Mouse (Mus musculus): ENCODE data around the gene Znhit2. TPM values are rescaled to one million over a fixed set of nuclear protein-coding genes. Genes with fewer than 3 reads are reported as not detected.
"Not testable (repeated sequence)": the region's sequence is repeated elsewhere in the genome, so short reads cannot be mapped to it uniquely, and the experiment has no call there.

Gene Znhit2
- total and polyA plus RNA-seq, 2 experiments from 2014 or later = 43.2 to 76.0 TPM

DNA sequence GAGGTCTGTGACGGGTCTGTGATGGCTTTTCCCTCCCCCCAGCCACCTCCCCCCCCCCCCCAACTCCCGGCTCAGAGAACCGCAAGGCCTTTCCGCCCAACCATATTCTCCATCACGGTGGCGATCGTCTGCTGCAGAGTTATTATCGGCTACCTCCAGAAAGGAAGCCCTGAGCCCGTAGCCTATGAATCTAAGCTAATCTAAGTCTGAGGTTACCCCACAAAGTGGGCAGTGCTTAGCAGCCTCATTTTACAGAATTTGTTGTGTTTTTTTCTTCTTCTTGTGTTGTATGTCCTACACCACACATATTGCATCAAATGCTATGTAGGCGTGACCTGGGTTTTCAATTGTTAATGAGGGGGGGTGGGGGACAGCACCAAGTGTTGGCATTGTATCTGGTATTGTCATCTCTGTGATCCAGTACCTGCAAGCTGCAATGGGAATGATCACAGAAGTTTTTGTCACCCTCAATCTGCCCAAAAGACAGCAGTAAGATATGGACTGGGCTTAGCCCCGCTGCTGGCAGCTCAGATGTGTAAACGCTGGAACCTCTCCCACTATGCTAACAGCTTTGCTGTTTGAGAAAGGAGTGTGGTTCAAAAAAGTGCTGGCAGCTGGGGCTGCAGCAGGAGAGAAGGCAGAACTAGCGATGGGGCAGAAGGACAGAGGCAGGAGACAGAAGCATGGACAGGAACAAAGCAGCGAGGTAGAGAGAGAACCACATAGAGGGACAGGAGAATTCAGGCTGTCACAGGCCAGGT is 30.3 kb upstream of the Znhit2 start:
- H3K27me3 ChIP-seq (ENCODE audit: insufficient read depth, low read length) = no peaks in the 10 kb centered on the region
- H3K9ac ChIP-seq (replicated peaks; ENCODE audit: low read length) = no peak overlapping the region
- WGBS = 66% methylated on average over 12 of the region's 14 CpGs
- DNase-seq (ENCODE audit: low spot score) (no peak), ATAC-seq (no peak)
- H3K27ac ChIP-seq = no peak overlapping the region
- no peak overlapping the region for H3K4me3 ChIP-seq (ENCODE audit: low read length)
- no peaks in the 10 kb centered on the region for H3K9me3 ChIP-seq (ENCODE audit: low read length)
- H3K36me3 ChIP-seq (ENCODE audit: insufficient read depth, low read length) = no peaks in the 10 kb centered on the region
- H3K4me1 ChIP-seq (ENCODE audit: insufficient read depth, low read length) = no peaks in the 10 kb centered on the region
- no peak for TF ChIP-seq CTCF (IDR thresholded peaks at IDR 0.05; ENCODE audit: low read depth)
- H3K4me2 ChIP-seq (ENCODE audit: low read depth, low read length) = no peak overlapping the region

- DNase-seq (ENCODE audit: low spot score) (no peak), ATAC-seq (no peak)
- H3K4me3 ChIP-seq (ENCODE audit: low read length) = no peak overlapping the region
- no peaks in the 10 kb centered on the region for H3K27me3 ChIP-seq (ENCODE audit: insufficient read depth, low read length)
- H3K27ac ChIP-seq = no peak overlapping the region
- no peaks in the 10 kb centered on the region for H3K36me3 ChIP-seq (ENCODE audit: insufficient read depth, low read length)
- no peak overlapping the region for H3K4me2 ChIP-seq (ENCODE audit: low read depth, low read length)
- no peak for TF ChIP-seq CTCF (IDR thresholded peaks at IDR 0.05; ENCODE audit: low read depth)
- no peak overlapping the region for H3K9ac ChIP-seq (replicated peaks; ENCODE audit: low read length)
- 79% methylated on average over 9 of the region's 9 CpGs for WGBS
- no peaks in the 10 kb centered on the region for H3K4me1 ChIP-seq (ENCODE audit: insufficient read depth, low read length)
- no peaks in the 10 kb centered on the region for H3K9me3 ChIP-seq (ENCODE audit: low read length)
Observed at GRCm38 (mm10) chr19:6035966-6036585, 24.9 kb upstream of the Znhit2 start.

GRCm38 (mm10) chr19:6037695-6038094 is 23.3 kb upstream of the Znhit2 start:
- ATAC-seq (no peak), DNase-seq (ENCODE audit: low spot score) (no peak)
- H3K36me3 ChIP-seq (ENCODE audit: insufficient read depth, low read length) = no peaks in the 10 kb centered on the region
- TF ChIP-seq CTCF (IDR thresholded peaks at IDR 0.05; ENCODE audit: low read depth) = no peak
- no peak overlapping the region for H3K27ac ChIP-seq
- H3K4me1 ChIP-seq (ENCODE audit: insufficient read depth, low read length) = no peaks in the 10 kb centered on the region
- H3K27me3 ChIP-seq (ENCODE audit: insufficient read depth, low read length) = no peaks in the 10 kb centered on the region
- no peak overlapping the region for H3K4me2 ChIP-seq (ENCODE audit: low read depth, low read length)
- no peak overlapping the region for H3K4me3 ChIP-seq (ENCODE audit: low read length)
- H3K9ac ChIP-seq (replicated peaks; ENCODE audit: low read length) = no peak overlapping the region
- no peaks in the 10 kb centered on the region for H3K9me3 ChIP-seq (ENCODE audit: low read length)

- no peak for TF ChIP-seq CTCF (IDR thresholded peaks at IDR 0.05; ENCODE audit: low read depth)
- whole genome bisulfite sequencing = 76% methylated on average over 7 of the region's 7 CpGs
Observed at GRCm38 (mm10) chr19:6038326-6038725, 22.7 kb upstream of the Znhit2 start.

DNA sequence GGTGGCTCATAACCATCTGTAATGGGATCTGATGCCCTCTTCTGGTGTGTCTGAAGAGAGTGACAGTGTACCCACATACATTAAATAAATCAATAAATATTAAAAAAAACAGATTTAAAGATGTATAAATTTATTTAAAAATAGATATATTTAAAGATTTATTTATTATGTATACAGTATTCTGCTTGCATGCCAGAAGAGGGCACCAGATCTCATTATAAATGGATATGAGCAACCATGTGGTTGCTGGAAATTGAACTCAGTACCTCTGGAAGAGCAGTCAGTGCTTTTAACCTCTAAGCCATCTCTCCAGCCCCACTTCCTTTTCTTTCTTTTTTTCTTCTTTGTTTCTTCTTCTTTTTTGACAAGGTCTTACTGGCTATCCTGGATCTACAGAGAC is 21.0 kb upstream of the Znhit2 start:
- DNase-seq (ENCODE audit: low spot score) (no peak), ATAC-seq (no peak)
- Histone ChIP-seq H3K4me3 (ENCODE audit: low read length) (no peak overlapping the region), H3K9me3 (ENCODE audit: low read length) (no peaks in the 10 kb centered on the region), H3K9ac (replicated peaks; ENCODE audit: low read length) (no peak overlapping the region), H3K36me3 (ENCODE audit: insufficient read depth, low read length) (no peaks in the 10 kb centered on the region), H3K27ac (no peak overlapping the region), H3K4me1 (ENCODE audit: insufficient read depth, low read length) (no peaks in the 10 kb centered on the region), H3K4me2 (ENCODE audit: low read depth, low read length) (no peak overlapping the region), H3K27me3 (ENCODE audit: insufficient read depth, low read length) (no peaks in the 10 kb centered on the region)
- TF ChIP-seq CTCF (IDR thresholded peaks at IDR 0.05; ENCODE audit: low read depth) = no peak

More at GRCm38 (mm10) chr19:6038326-6038725, 22.7 kb upstream of the Znhit2 start:
- H3K4me1 ChIP-seq (ENCODE audit: insufficient read depth, low read length) = no peaks in the 10 kb centered on the region
- no peaks in the 10 kb centered on the region for H3K27me3 ChIP-seq (ENCODE audit: insufficient read depth, low read length)
- H3K27ac ChIP-seq = no peak overlapping the region
- H3K36me3 ChIP-seq (ENCODE audit: insufficient read depth, low read length) = no peaks in the 10 kb centered on the region
- H3K4me2 ChIP-seq (ENCODE audit: low read depth, low read length) = no peak overlapping the region
- no peaks in the 10 kb centered on the region for H3K9me3 ChIP-seq (ENCODE audit: low read length)
- no peak for DNase-seq (ENCODE audit: low spot score)
- no peak for ATAC-seq
- H3K9ac ChIP-seq (replicated peaks; ENCODE audit: low read length) = no peak overlapping the region
- no peak overlapping the region for H3K4me3 ChIP-seq (ENCODE audit: low read length)

DNA sequence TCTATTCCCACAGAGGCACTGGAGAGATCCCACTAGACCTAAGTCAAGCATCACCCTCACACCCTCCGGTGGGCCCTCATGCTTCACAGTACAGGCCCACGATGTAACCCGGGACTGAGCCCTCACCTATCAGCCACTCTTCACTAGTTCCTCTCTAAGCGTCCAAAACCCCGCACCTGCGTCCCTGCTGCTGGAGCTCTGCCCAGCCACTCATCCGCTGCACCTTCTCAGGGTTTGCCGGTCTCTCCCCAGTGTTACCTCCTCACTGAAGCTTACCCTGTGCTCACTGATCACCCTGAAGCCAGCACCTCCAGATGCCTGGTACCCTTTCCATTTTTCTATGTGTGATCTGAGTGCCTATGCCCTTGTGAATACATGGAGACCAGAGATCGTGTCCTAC is 18.7 kb upstream of the Znhit2 start:
- DNase-seq (ENCODE audit: low spot score) (no peak), ATAC-seq (no peak)
- Histone ChIP-seq H3K4me1 (ENCODE audit: insufficient read depth, low read length) (peaks cover 4% of the 10 kb centered on the region; the same call in 1 of the 2 replicates), H3K4me2 (ENCODE audit: low read depth, low read length) (no peak overlapping the region), H3K27me3 (ENCODE audit: insufficient read depth, low read length) (no peaks in the 10 kb centered on the region), H3K9ac (replicated peaks; ENCODE audit: low read length) (no peak overlapping the region), H3K36me3 (ENCODE audit: insufficient read depth, low read length) (no peaks in the 10 kb centered on the region), H3K27ac (no peak overlapping the region), H3K4me3 (ENCODE audit: low read length) (no peak overlapping the region), H3K9me3 (ENCODE audit: low read length) (no peaks in the 10 kb centered on the region)
- TF ChIP-seq CTCF (IDR thresholded peaks at IDR 0.05; ENCODE audit: low read depth) = no peak
- 63% methylated on average over 9 of the region's 9 CpGs for WGBS

- not testable (repeated sequence) for H3K9me3 ChIP-seq (ENCODE audit: low read length); ATAC-seq; H3K4me2 ChIP-seq (ENCODE audit: low read depth, low read length); H3K36me3 ChIP-seq (ENCODE audit: insufficient read depth, low read length); H3K27ac ChIP-seq; H3K27me3 ChIP-seq (ENCODE audit: insufficient read depth, low read length); H3K9ac ChIP-seq (replicated peaks; ENCODE audit: low read length); H3K4me3 ChIP-seq (ENCODE audit: low read length)
- DNase-seq (ENCODE audit: low spot score) = peak; percentile 73
- 52% methylated on average over 4 of the region's 4 CpGs for WGBS
- peaks cover 13% of the 10 kb centered on the region for H3K4me1 ChIP-seq (ENCODE audit: insufficient read depth, low read length)
- peak; percentile 57 for TF ChIP-seq CTCF (IDR thresholded peaks at IDR 0.05; ENCODE audit: low read depth)
Observed at GRCm38 (mm10) chr19:6044102-6044501, 16.9 kb upstream of the Znhit2 start.

Measured in hindbrain, postnatal 0 days (tissue).